Mouse (Mus musculus) lung, adult 18-20 months (tissue): ENCODE data around the gene 1700023F06Rik.

Experiments
- DNase-seq, 2 experiments: peaks; one replicate each; pipeline ENCODE4 v3.0.0; 2022; ENCODE audit warnings: mixed read lengths in 2 of 2

Gene 1700023F06Rik

DNA sequence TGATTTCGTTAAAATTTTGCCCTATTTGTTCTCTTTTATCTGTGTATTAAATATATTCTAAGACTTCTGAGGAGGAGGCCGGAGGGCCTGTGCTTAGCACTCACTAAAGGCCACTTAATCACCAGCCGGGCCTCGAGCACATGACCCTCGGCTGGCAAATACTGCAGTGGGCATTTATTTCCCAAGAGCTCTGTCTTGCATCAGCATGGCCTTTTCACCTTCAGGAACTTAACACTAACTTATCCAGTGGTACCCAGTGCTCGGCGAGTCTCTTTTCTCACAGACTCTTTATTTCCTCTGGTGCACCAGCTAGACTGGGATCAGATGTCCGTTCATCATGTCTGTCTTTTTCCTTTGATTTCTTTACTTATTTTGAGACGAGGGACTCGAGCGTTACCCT lies 47.6 kb downstream of the 1700023F06Rik start:
- DNase-seq: no peak

DNA sequence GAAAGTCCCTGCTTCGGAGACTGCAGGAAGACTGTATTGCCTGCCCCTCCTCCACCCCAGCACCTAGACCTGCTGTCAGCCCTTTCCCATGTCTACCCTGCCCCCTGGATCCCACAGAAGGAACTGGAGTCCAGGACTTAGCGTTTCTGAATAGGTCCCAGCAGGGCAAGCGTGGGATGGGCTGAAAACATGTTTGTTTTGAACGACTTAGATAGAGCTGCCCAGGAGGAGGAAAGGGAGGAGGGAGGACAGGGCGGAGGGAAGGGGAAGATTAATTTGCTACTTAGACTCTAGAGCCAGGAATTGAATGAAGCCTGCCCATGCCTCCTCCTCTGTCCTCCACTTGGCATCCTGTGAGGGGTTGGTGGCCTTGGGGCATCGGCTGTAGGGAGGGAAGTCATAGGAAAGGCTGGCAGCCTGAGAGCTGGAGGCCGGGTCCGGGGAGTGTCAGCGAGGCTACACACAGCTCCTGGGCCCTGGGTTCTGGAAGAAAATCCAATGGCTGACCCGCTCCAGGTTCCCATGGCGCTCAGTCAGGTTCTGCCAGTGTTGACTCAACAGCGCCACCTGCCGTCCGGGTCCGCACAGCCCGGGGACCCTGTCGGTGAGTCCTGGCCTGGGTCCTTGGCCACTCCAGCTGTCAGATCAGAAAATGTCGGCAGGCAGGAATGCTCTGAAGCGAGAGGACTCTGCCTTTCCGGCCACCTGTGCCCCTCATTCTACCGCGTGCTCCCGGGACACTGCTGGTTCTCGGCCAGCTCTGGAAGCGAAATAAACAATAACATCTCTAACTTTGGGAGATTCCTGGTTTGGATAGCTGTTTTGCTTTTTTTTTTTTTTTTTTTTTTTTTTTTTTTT lies 49.5 kb downstream of the 1700023F06Rik start:
- peak; percentile 93 to 96 for DNase-seq

DNA sequence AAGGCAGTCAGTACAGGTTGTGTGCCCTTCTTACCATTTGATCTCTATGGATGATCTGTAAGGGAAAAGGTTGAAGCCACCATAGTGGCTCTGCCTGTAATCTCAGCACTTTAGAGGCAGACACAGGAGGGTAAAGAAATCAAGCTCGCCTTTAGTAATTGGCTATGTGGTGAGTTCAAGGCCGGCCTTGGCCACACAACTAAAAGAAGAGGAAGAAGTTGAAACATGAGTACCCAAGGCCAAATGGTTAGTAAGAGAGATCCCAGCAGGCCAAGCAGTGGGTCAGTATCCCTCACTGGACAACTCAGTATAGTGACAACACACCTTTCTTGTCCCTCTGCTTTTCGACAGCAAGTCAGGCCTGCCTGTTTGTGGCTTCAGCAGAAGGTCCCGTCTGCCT lies 58.6 kb downstream of the 1700023F06Rik start:
- no peak for DNase-seq
